In genomic region chr17:84185011-84185411, GRCm38 (mm10) we compare ENCODE assay signal across 8 mouse cellular contexts. TPM values are rescaled to one million over a fixed set of nuclear protein-coding genes. Genes with fewer than 3 reads are reported as not detected.
DNase-seq lines count a peak whose midpoint lies in the region; ATAC-seq and TF ChIP-seq lines count a peak whose summit lies in the region.

No protein-coding gene starts in this region.

- peaks cover 17% of the 10 kb centered on the region for H3K36me3 ChIP-seq in thymus, adult 2 months (ENCODE audit: control insufficient read depth, insufficient read depth, low read length)
- peaks cover 16% of the 10 kb centered on the region for H3K36me3 ChIP-seq in embryonic facial prominence, embryonic 12.5 days
- H3K36me3 ChIP-seq in hindbrain, postnatal 0 days (ENCODE audit: insufficient read depth, low read length) = no peaks in the 10 kb centered on the region
- H3K36me3 ChIP-seq in liver, embryonic 16.5 days (ENCODE audit: control insufficient read depth, insufficient read depth) = no peaks in the 10 kb centered on the region; the same call in 1 of the 2 replicates
- H3K36me3 ChIP-seq in neural tube, embryonic 15.5 days = no peaks in the 10 kb centered on the region

- ATAC-seq in embryonic facial prominence, embryonic 12.5 days (ENCODE audit: insufficient number of reproducible peaks, insufficient read depth, low FRiP score, low TSS enrichment) = no peak
- no peak for ATAC-seq in hindbrain, postnatal 0 days
- ATAC-seq in liver, embryonic 16.5 days (ENCODE audit: low read depth) = no peak
- no peak for ATAC-seq in neural tube, embryonic 15.5 days (ENCODE audit: low FRiP score)

- 0 out of 2 replicates have a peak, but pooled peaks have one; percentile 2 for TF ChIP-seq POLR2A in thymus, adult 2 months (IDR thresholded peaks at IDR 0.05; ENCODE audit: control insufficient read depth, extremely low read depth, insufficient read depth, low read length, poor library complexity)

- peak overlapping the region; percentile 97 for H3K27ac ChIP-seq in thymus, adult 2 months (ENCODE audit: control insufficient read depth, insufficient read depth, low read length)
- peak overlapping the region; percentile 98 for H3K27ac ChIP-seq in embryonic facial prominence, embryonic 12.5 days
- peak overlapping the region; percentile 83; the same call in 1 of the 2 replicates for H3K27ac ChIP-seq in hindbrain, postnatal 0 days
- H3K27ac ChIP-seq in liver, embryonic 16.5 days (ENCODE audit: low read length) = peak overlapping the region; percentile 90
- H3K27ac ChIP-seq in neural tube, embryonic 15.5 days (replicated peaks) = peak overlapping the region; percentile 83

- no peaks in the 10 kb centered on the region for H3K9me3 ChIP-seq in embryonic facial prominence, embryonic 12.5 days
- H3K9me3 ChIP-seq in hindbrain, postnatal 0 days (ENCODE audit: low read length) = no peaks in the 10 kb centered on the region
- H3K9me3 ChIP-seq in liver, embryonic 16.5 days (replicated peaks; ENCODE audit: control insufficient read depth, low read length) = no peaks in the 10 kb centered on the region
- H3K9me3 ChIP-seq in neural tube, embryonic 15.5 days (replicated peaks) = no peaks in the 10 kb centered on the region

- peak overlapping the region; percentile 70 for H3K4me2 ChIP-seq in embryonic facial prominence, embryonic 12.5 days (replicated peaks)
- H3K4me2 ChIP-seq in hindbrain, postnatal 0 days (ENCODE audit: low read depth, low read length) = peak overlapping the region; percentile 53
- H3K4me2 ChIP-seq in liver, embryonic 16.5 days (ENCODE audit: low read depth, low read length) = peak overlapping the region; percentile 97
- H3K4me2 ChIP-seq in neural tube, embryonic 15.5 days = peak overlapping the region; percentile 45

- H3K4me1 ChIP-seq in thymus, adult 2 months (replicated peaks; ENCODE audit: control insufficient read depth, insufficient read depth, low read length) = peaks cover 45% of the 10 kb centered on the region
- H3K4me1 ChIP-seq in embryonic facial prominence, embryonic 12.5 days = peaks cover 49% of the 10 kb centered on the region
- no peaks in the 10 kb centered on the region for H3K4me1 ChIP-seq in hindbrain, postnatal 0 days (ENCODE audit: insufficient read depth, low read length)
- H3K4me1 ChIP-seq in liver, embryonic 16.5 days (ENCODE audit: control insufficient read depth, low read depth, low read length) = peaks cover 56% of the 10 kb centered on the region
- peaks cover 57% of the 10 kb centered on the region for H3K4me1 ChIP-seq in neural tube, embryonic 15.5 days

- peak overlapping the region; percentile 99 for H3K9ac ChIP-seq in embryonic facial prominence, embryonic 12.5 days
- H3K9ac ChIP-seq in hindbrain, postnatal 0 days (replicated peaks; ENCODE audit: low read length) = peak overlapping the region; percentile 65
- peak overlapping the region; percentile 90 for H3K9ac ChIP-seq in liver, embryonic 16.5 days (ENCODE audit: low read depth, low read length)
- peak overlapping the region; percentile 21; the same call in 1 of the 2 replicates for H3K9ac ChIP-seq in neural tube, embryonic 15.5 days (replicated peaks)

- no peaks in the 10 kb centered on the region for H3K27me3 ChIP-seq in thymus, adult 2 months (ENCODE audit: control insufficient read depth, insufficient read depth, low read length)
- H3K27me3 ChIP-seq in embryonic facial prominence, embryonic 12.5 days = no peaks in the 10 kb centered on the region
- no peaks in the 10 kb centered on the region for H3K27me3 ChIP-seq in hindbrain, postnatal 0 days (ENCODE audit: insufficient read depth, low read length)
- H3K27me3 ChIP-seq in liver, embryonic 16.5 days (ENCODE audit: control insufficient read depth, insufficient read depth, low read depth, low read length) = no peaks in the 10 kb centered on the region
- H3K27me3 ChIP-seq in neural tube, embryonic 15.5 days (replicated peaks) = peaks cover 39% of the 10 kb centered on the region

- H3K4me3 ChIP-seq in thymus, adult 2 months (ENCODE audit: control insufficient read depth, insufficient read depth, low read length) = peak overlapping the region; percentile 70
- peak overlapping the region; percentile 96 for H3K4me3 ChIP-seq in embryonic facial prominence, embryonic 12.5 days
- H3K4me3 ChIP-seq in hindbrain, postnatal 0 days (ENCODE audit: low read length) = peak overlapping the region; percentile 53
- peak overlapping the region; percentile 82 for H3K4me3 ChIP-seq in liver, embryonic 16.5 days (ENCODE audit: low read depth, low read length)
- peak overlapping the region; percentile 48 for H3K4me3 ChIP-seq in neural tube, embryonic 15.5 days (replicated peaks)

- DNase-seq in thymus, adult 2 months = no peak
- DNase-seq in thymus, postnatal 10 days (ENCODE audit: low spot score in 2 of 2) = no peak
- no peak for DNase-seq in hindbrain, postnatal 0 days (ENCODE audit: low spot score)
- no peak for DNase-seq in ovary, adult 18-20 months (ENCODE audit: low spot score)
- no peak for DNase-seq in left cerebral cortex, adult 11 months (ENCODE audit: low spot score)

- TF ChIP-seq CTCF in thymus, adult 2 months (IDR thresholded peaks at IDR 0.05; ENCODE audit: borderline replicate concordance, control insufficient read depth, extremely low read depth, insufficient read depth, low read length, poor library complexity) = no peak
- no peak for TF ChIP-seq CTCF in hindbrain, postnatal 0 days (IDR thresholded peaks at IDR 0.05; ENCODE audit: low read depth)

- under 1% methylated on average over 7 of the region's 7 CpGs for WGBS in thymus, adult 2 months
- 2% methylated on average over 7 of the region's 7 CpGs for whole genome bisulfite sequencing in embryonic facial prominence, embryonic 12.5 days
- 11% methylated on average over 7 of the region's 7 CpGs for WGBS in hindbrain, postnatal 0 days
- WGBS in liver, embryonic 16.5 days (ENCODE audit: insufficient replicate concordance) = under 1% methylated on average over 7 of the region's 7 CpGs
- 9% methylated on average over 7 of the region's 7 CpGs for WGBS in neural tube, embryonic 15.5 days

RNA-seq across cellular contexts. Expression of gene Zfp36l2, which starts 2.7 kb away (rescaled TPM):
- polyA plus RNA-seq in thymus, adult 2 months (2012; rRNA removed) = 182 and 287 TPM in 2 replicates
- 24.6 and 26.3 TPM in 2 replicates for polyA plus RNA-seq in embryonic facial prominence, embryonic 12.5 days (2016; fragmentation: Nextera tagmentation; extraction: Ambion mirVana)
- 13.3 and 16.7 TPM in 2 replicates for total RNA-seq in hindbrain, postnatal 0 days (2014; rRNA removed)
- polyA plus RNA-seq in hindbrain, postnatal 0 days (2015; fragmentation: Nextera tagmentation; extraction: Ambion mirVana) = 5.4 and 5.5 TPM in 2 replicates
- polyA plus RNA-seq in liver, embryonic 16.5 days (2015; fragmentation: Nextera tagmentation; extraction: Ambion mirVana) = 4.6 and 4.7 TPM in 2 replicates
- 4.8 and 10.0 TPM in 2 replicates for polyA plus RNA-seq in neural tube, embryonic 15.5 days (2015; fragmentation: Nextera tagmentation; extraction: Ambion mirVana)

Comparison
In these comparisons a context has a peak if more than half of its experiments do, and no peak if none do; other contexts are left out.
1. H3K4me2 ChIP-seq: peak in every context shown above with its lines; median percentile 97 in liver, embryonic 16.5 days; 70 in embryonic facial prominence, embryonic 12.5 days; 53 in hindbrain, postnatal 0 days; 45 in neural tube, embryonic 15.5 days.
2. H3K9ac ChIP-seq: peak in every context shown above with its lines; median percentile 99 in embryonic facial prominence, embryonic 12.5 days; 90 in liver, embryonic 16.5 days; 65 in hindbrain, postnatal 0 days; 21 in neural tube, embryonic 15.5 days.